Mouse (Mus musculus): ENCODE measurements around the gene Kif5a.
"Not testable (repeated sequence)": the region's sequence is repeated elsewhere in the genome, so short reads cannot be mapped to it uniquely, and the experiment has no call there.

Gene Kif5a

GRCm38 (mm10) chr10:127211414-127211854 is 51.7 kb downstream of the Kif5a start, which contains the start of gene Pip4k2c:
TSS of gene Pip4k2c (minus strand) at chr10:127211585.
- peak; percentile 94 for DNase-seq

GRCm38 (mm10) chr10:127210961-127211405 is 52.2 kb downstream of the Kif5a start:
- no peak for DNase-seq

GRCm38 (mm10) chr10:127209928-127210570 is 53.1 kb downstream of the Kif5a start:
- DNase-seq = no peak

- no peak for DNase-seq
Measured at GRCm38 (mm10) chr10:127208921-127209320, 54.2 kb downstream of the Kif5a start.

DNA sequence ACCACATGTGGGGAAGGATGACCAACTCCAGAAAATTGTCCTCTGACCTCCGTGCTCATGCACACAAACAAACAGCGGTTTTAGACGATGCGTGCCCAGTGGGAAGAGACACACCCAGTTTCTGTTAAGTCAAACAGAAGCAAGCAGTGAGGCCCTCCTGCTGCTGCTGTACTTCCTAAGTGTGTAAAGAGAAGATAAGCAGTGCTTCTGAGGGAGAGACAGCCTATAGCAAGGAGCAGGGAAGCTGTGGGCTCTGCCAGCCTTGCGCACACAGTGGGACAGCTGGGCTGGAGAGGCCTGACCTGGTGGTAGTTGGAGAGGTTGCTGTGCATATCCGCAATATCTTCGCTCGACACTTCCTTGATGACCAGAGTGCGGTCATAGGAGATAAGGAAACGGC is 57.8 kb downstream of the Kif5a start:
- no peak for DNase-seq

GRCm38 (mm10) chr10:127204589-127204988 is 58.6 kb downstream of the Kif5a start:
- DNase-seq = no peak

DNA sequence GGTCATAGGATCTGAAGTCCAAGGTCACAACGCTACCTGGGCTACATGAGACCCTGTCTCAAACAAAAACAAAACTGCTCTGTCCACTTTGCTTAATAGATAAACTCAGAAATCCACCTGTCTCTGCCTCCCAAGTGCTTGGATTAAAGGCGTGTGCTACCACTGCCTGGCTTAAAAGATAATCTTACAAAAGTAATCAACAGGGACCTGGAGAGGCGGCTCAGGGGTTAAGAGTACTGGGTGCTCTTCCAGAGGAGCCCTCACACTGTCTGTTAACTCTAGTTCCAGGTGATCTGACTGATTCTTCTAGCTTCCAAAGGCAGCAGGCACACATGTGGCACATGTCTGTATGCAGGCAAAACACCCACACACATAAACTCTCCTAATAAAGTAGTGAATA is 60.0 kb downstream of the Kif5a start:
- DNase-seq = no peak

DNA sequence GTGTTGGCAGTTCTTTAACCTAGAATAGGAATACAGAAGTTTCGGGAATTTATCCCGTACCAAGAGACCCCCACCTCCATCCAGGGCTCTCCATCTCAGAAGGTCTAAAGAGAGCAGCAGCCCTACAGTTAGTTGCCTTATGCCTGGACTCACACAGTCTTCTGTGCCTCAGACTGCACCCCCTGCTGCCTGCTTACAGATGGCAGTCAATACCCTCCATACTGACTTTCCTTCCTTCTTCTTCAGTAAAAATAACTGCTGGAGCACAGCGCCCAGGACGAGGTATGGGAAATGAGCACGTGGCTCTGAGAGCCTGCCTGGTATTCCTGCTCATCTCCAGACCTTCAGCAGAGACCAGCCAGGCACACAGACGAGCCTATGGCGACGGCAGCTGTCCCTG is 62.9 kb downstream of the Kif5a start:
- no peak for DNase-seq

DNA sequence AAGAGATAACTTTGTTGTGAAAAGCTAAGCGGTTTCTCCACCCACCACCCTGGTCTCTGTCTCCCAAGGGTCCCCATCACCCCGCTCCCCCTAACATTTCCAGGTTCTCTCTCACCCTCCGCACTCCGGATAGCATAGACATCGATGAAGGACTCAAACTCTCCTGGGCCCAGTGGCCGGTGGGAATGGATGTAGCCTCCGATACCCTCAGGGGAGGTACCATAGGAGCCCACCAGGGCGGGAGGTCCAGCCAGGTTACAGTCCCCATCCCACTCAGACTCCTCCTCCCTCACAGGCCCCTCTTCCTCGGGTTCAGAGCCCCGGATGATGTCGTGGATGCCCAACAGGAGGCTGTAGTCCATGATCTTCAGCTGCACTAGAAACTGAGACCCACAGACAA is 63.7 kb downstream of the Kif5a start:
- no peak for DNase-seq

GRCm38 (mm10) chr10:127199068-127199467 is 64.1 kb downstream of the Kif5a start:
- no peak for DNase-seq

GRCm38 (mm10) chr10:127198492-127198891 is 64.7 kb downstream of the Kif5a start:
- no peak for DNase-seq

DNA sequence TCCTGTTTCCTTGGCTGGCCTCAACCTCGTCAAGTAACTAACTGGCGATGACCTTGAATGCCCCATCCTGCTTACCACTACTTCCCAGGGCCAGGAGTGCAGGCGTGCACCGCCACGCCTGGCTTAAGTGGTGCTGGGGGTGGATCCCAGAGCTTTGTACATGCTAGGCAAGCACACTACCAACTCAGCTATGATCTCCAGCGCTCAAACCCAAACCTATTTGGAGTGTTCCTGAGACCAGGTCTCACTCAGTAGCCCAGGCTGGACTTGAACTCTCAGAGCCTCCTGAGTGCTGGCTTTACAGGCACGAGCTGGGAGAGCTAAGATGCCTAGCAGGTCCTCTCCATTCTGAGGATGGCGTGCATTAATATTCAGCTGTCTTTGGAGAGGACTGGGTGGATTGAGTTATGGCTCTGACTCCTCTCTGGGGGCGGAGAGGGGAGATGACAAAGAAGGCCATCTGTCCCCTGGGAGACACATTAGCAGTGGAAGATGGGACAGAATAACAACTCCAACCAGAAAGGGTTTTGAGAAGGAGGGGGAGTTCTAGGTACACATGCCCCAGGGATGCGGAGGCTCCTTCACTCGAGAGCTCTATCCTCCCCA is 65.5 kb downstream of the Kif5a start:
- DNase-seq = no peak

GRCm38 (mm10) chr10:127197104-127197503 is 66.0 kb downstream of the Kif5a start:
- DNase-seq = no peak

DNA sequence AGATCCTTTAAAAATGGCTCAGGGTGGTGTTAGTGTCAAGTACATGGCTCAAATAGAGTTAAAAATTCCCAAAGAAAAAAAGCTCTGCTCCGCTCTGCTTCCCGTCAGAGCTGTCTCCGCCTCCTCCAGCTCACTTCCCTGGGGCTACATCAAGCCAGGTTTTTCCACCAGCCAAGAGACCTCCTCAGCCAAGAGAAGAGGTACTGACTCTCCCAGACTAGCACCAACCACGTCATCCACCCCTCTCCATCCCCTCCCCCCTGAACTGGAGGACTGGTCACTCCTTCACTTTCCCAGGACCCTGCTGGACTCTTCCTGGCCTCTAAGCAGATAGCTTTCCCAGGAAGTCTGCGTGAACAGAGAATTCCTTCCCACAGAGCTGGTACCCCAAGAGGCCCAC is 66.8 kb downstream of the Kif5a start:
- DNase-seq = no peak

DNA sequence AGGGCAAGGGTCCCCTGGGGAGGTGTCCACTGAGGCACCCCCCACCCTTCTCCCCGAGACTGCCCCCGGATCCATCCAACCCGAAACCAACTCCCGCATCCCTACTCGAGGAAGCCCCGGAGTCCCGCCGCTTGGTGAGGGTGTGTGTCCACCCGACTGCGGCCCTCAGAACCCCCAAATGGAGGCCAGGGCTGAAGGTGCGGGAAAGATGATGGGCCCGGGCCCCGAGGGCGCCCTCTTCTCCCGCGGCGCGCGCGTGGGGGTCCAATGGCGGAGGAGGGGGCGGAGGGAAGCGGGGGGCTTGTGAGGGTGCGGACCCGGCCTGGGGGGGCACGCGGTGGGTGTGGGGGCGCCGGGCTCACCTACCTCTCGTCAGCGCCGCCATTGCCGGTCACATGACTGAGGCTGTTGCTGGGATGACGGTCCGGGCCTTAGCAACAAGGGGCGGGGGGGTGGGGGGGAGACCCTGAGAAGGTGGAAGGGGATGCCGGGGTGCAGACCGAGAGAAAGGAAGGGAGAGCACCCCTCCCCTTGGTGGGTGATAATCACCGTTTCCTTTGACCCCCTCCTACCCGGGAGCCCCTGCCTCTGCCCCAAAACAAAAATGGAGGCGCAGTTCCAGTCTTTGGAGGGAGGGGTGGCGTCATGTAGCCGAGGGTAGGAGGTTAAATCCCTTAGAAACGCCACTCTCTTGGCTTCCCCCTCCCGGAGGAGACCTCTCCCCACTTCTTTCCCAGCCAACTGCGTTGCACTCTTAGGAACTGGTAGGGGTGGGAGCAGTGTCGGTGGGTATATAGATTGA is 67.6 kb downstream of the Kif5a start, which contains the start of gene Dtx3:
Gene Dtx3 (minus strand): TSS at position 401 of the 802 bp plus-strand sequence.
- DNase-seq = peak; percentile 54

GRCm38 (mm10) chr10:127194428-127195327 is 68.5 kb downstream of the Kif5a start:
- no peak for DNase-seq

GRCm38 (mm10) chr10:127193011-127193410 is 70.1 kb downstream of the Kif5a start:
- DNase-seq = no peak

DNA sequence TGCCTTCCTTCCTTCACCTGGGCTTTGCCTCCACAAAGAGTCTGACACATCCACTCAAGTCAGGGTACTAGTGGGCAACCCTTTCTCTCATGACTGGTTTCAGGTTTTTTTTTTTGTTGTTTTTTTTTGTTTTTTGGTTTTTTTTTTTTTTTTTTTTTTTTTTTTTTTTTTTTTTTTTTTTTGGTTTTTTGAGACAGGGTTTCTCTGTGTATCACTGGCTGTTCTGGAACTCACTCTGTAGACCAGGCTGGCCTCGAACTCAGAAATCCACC is 71.2 kb downstream of the Kif5a start:
- not testable (repeated sequence) for DNase-seq

GRCm38 (mm10) chr10:127191191-127192056 is 71.7 kb downstream of the Kif5a start:
- no peak for DNase-seq

DNA sequence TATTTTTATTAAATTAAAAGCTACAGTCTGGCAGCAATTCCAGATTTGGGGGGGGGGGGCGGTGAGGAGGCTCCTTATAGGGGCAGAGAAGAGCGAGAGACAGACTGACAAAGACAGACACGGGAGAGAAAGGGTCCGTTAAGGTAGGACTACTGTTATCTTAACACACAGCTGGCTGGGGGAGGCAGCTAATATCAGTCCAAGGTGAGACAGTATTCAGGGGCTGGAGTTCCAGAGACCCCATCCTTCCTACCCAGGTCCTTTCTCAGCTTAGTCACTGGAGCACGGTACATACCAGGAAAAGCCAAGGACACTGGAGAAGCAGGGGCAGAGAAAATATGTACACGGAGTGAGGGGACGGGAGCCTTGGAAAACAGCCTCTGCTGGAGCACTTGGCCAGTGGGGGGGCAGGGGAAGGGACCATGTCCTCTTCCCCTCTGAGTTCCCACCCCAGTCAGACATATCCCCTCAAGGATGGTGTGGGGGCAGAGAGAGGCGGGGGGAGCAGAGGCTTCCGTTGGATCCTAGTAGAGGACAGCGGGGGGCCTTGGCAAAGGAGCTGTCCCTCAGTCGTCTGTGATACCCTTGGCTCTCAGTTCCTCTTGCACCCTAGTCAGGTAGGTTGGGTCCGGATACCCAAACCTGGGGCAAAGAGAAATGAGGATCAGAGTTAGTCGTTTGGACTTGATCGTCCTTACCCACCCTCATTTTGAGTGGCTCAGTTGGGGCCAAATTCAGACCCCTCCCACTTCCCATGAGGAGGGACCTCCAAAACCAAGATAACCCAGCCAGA is 72.6 kb downstream of the Kif5a start:
- no peak for DNase-seq
